Mouse (Mus musculus) adrenal gland, postnatal 36 days (tissue): ENCODE results near the gene Pabpc4. TPM values are rescaled to one million over a fixed set of nuclear protein-coding genes. Genes with fewer than 3 reads are reported as not detected.

Source experiments
- DNase-seq, 2 experiments: peaks; one replicate each; pipeline ENCODE4 v3.0.0; 2021; ENCODE audit warnings: mixed read lengths in 1 of 2
- total RNA-seq, 2 experiments: library from RNA; stranded (reverse); gene quantifications; 2 replicates each; pipeline ENCODE4 v1.2.3; 2021

The Pabpc4 gene
- total RNA-seq, 2 experiments from 2014 or later = 98.0 to 113 TPM

- DNase-seq = no peak
Measured at GRCm38 (mm10) chr4:123342091-123342641, 80.0 kb downstream of the Pabpc4 start.

- peak; percentile 82 to 87 for DNase-seq
Measured at GRCm38 (mm10) chr4:123342642-123343470, 80.7 kb downstream of the Pabpc4 start, which contains the start of gene Bmp8a. Gene Bmp8a, minus strand, starts transcription at chr4:123343252.

GRCm38 (mm10) chr4:123343471-123343789 is 81.3 kb downstream of the Pabpc4 start:
- no peak for DNase-seq

Other genes with a start within 250 kb of the Pabpc4 start
- gene Trit1, start 245.8 kb upstream of the Pabpc4 start, total RNA-seq = 10 to 100 TPM; 25.2 to 25.7 TPM
- gene Bmp8b, start 157.2 kb upstream of the Pabpc4 start, total RNA-seq = not detected
- not detected for gene Oxct2b, start 146.1 kb upstream of the Pabpc4 start, total RNA-seq
- gene Ppie, start 122.4 kb upstream of the Pabpc4 start, total RNA-seq = 10 to 100 TPM; 48.8 to 58.1 TPM
- 1 to 10 TPM; 4.0 to 4.2 TPM for gene Hpcal4, start 79.1 kb upstream of the Pabpc4 start, total RNA-seq
- 10 to 100 TPM; 44.9 to 55.3 TPM for gene Nt5c1a, start 60.8 kb upstream of the Pabpc4 start, total RNA-seq
- 1 to 10 TPM; 6.2 to 8.6 TPM for gene Heyl, start 28.8 kb upstream of the Pabpc4 start, total RNA-seq
- gene Oxct2a, start 61.3 kb downstream of the Pabpc4 start, total RNA-seq = not detected
- gene Bmp8a, start 80.9 kb downstream of the Pabpc4 start, total RNA-seq = under 1 TPM; 0.13 to 0.20 TPM